Mouse (Mus musculus): Measurements from ENCODE around the gene Gm20503.

Gene Gm20503

DNA sequence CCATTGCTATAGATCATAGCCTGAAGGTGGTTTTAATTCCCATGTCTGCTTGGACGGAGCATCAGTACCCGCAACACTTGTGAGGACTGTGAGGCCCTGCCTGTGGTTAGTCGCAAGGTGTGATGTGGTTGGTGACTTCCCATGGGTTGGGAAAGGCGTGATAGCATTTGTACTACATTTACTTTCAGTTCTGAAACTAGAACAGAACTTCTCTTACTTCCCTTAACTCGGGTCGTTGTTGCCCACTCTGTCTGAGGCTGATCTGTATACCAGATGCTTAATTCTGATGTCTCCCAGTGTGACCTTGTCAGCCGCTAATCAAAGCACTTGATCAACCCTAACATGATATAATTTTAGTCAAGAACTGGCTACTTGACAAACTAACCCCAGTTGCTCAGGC is 6.2 kb downstream of the Gm20503 start:
- DNase-seq: no peak

DNA sequence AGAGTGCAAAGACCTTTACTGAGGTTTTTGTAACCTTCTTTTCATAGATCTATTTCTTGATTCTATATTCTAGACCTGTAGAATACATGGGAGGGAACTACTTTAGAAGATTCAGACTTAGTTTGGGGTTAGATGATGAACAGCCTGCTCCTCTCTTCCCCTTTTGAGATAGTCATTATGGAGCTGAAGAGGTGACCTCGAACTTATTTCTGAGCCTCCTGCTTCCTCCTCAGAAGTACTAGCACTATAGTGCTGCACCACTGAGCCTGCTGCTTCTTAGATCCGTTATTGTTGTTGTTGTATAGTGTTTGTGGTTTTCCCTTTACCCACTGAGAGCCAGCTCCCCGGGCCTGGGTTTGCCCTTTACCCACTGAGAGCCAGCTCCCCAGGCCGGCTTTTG is 6.7 kb downstream of the Gm20503 start:
- no peak for DNase-seq

DNA sequence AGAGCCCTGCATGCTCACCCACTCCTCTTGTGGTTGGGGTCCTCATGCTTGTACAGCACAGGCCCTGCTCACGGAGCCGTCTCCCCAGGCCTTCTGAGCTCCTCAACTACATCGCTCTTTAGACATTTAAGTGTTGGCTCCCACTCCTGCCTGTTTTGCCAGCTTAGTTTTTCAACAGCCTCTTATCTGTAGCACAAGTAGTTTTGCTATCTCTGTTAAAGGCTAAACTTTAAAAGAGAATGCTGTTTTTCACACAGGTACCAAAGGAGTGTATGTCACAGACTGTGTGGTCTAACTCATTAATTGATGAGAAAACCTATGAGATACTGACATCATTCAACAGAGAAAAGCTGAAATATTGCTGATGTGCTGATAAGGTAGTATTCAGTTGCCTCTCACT is 8.4 kb downstream of the Gm20503 start:
- no peak for DNase-seq

DNA sequence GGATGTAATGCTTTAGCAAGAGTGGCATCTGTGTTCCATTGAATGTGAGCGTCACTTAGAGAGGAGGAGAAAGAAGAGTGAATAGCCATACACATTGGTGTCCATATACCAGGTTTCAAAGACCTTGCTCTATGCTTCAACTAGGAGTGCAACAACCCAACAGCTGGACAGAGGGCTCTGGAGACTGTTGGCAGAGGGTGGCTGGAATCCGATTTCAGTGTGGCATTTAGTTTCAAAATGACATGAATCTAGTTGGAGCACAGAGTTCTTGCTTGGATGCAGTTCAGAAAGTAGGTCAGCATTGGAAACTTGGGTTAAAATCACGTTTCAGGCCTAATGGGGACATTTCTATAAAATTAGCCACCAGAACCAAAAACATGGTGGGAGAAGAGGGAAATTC is 12.2 kb downstream of the Gm20503 start:
- DNase-seq: no peak

DNA sequence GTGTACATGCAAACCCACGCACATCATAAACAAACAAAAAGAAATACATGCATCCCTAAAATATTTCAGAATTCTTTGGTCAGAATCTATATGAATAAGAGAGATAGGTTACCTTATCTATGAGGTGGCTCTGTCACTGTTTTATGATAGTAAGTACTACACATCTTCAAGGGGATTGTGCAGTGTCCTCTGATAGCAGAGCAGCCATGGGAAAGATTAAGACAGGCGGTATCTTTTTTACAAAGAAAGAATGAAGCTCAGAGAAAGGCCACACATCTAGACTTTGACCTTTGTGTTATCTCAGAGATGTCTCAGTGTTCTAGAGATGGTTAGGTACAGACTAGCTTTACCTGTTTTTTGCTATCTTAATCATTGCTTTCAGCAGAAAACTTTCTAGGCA is 13.9 kb downstream of the Gm20503 start:
- no peak for DNase-seq

DNA sequence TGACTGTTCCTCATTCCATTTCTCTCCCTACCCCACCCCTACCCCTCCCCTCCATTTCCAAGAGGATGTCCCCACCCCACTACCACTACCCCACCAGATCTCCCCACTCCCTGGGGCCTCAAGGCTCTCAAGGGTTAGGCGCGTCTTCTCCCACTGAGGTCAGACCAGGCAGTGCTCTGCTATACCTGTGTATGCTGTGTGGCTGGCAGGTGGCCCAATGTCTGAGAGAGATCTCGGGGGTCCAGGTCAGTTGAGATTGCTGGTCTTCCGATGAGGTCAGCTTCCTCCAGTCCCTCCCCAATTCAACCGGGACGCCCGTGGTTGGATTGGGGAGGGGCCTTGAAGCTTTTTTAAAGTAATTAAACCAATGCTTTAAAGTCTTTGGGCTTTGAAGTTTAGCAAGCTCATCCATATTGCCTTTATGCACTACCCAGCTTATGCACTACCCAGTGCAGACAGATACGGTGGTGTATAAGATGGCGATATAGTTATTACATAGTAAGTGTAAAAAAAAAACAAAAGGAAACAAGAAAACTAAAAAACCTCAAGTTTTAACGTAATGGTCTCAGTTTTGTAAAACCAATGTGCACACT is 31.4 kb downstream of the Gm20503 start:
- DNase-seq: no peak

DNA sequence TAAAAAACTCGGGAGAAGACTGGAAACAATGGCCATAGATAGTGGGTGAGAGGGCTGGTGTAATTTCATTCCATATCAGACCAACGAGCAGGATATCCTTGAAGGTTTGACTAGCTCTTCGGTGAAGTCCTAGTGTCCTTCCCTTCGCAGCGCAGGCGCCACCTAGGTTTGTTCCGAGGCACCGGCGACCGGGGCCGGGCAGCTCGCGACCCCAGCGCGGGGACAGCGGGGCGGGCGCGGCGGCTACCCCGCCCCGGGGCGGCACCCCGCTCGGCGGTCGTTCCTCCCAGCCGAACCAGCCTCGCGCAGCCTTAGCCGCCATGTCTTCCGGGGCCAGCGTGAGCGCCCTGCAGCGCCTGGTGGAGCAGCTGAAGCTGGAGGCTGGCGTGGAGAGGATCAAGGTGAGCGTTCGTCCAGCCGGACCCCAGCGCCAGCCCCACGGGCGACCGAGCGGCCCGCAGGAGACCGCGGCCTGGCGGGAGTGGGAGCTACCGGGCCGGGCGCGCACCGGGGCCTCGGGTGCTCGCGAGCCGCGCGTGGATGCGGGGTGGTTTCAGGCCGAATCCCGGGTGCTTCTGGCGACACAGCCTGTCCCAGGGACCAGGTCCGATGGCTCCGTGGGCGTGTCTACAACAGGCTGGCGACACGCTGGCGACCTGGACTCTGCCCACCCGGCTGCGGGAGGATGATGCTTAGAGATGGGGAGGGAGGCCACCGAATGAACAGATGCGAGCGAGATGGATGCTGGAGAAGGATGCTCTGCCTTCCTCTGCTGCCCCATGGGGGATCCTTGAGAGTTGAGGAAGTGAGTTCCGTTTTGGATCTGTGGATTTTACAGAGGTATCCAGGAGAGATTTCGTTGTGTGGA is 32.1 kb downstream of the Gm20503 start, which contains the start of gene Gng10:
Gene Gng10 (plus strand): TSS at position 171 of the 868 bp plus-strand sequence.
- peak; percentile 75 for DNase-seq

DNA sequence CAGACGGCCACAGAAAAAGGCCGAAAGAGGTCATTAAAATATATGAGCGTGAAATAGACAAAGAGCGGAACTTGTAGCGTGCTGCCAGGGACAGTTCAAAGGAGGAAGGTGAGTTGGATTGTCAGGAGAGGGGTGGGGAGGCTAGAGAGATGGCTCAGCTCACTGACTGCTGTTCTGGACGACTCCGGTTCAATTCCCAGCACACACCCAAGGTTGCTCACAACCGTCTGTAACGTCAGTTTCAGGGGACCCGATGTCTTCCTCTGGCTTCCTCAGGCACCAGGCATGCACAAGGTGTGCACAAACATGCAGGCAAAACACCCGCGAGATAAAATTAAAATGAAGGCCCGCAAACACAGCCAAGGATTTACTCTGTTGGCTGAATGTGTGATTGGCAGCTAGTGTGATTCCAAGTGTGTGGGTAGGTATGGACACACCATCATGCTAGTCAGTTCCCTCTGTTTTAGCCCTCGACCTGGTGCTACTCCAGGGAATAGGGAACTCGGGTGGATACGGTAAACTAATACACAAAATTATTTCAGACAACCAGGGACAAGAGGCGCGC is 32.9 kb downstream of the Gm20503 start:
- no peak for DNase-seq

DNA sequence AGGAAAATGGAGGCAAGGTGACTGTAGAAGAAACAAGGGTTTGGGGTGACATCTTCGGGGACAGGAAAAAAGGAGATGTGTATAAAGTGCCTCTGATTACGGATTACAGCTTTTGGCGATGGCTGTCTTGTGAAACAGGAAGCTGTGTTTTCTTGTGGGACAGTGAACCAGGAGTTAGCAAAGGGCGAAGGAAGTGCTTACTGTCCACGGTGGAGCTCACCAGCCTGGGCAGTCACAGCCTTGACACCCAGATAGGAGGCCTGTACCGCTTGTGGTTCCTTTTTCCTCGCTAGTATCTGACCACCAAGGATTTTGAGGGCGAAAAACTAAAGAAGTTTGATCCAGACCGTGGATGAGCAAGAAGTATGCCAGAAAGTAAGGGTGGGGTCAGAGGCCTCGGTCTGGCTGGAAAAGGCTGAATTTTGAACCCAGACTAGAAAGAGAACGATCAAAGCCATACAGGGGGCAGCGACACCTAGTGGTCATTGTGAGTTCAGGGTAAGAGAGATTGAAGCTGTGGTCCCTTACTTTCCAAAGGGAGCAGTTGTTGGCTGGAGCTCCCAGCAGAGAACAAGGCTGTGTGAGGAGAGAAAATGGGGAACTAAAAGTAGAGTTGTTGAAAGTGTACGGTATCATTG is 33.6 kb downstream of the Gm20503 start:
- DNase-seq: peak; percentile 84

DNA sequence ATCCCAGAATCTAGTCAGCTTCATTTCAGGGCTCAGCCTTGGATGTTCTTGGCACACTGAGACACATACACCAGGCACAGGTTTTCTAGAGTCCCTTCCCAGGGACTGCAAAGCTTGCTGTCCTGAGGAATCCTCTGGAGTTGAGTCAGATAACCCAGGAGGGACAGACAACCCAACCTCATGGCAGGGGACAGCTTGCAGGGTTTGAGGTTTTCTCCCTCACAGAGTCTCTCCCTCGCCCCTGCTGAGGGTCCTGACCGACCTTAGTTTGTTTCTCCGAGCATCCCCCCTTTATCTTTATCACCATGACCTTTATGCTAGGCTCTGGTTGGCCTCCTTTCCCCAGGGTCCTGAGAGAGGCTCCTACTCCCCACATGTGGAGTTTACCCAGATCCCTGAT is 34.5 kb downstream of the Gm20503 start:
- DNase-seq: no peak

DNA sequence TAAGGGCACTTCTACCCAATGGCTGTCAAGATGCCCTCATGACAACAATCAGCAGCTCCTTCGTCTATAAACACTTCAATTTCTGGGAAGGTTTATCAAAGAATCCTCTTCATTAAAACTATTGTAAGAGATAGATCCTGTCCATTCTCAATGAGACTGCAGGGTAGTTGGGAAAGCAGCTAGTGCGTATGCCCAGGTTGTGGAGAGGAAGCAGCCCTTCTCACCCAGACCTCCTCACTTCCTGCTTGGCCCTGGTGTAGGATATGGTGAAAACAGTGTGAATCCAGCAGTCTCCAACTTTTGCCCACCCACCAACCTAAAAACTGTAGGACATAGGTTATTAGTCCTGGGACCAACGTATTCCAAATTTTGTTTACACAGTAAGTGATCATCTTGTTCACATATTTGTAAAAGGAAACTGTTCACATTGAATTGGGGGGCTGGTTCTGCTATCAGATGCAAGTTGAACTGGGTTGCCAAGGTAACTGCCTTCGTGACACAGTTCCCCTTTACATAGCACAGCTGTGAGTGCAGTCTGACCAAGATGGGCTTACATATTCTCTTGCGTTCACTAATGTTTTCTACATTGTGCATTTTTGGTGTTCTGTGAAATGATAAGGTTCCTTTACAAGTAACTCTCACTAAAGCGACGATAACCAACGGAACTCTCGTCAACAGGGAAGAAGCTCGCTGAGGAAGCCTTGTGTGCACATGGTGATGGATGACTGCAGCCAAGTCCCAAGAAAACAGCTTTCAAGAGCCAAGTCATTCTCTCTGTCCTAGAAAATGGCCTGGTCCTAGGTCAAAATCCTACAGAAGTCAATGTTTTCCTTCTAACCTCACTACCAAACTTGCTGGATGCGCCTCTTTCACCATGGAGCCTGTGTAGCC is 37.6 kb downstream of the Gm20503 start:
- DNase-seq: no peak

DNA sequence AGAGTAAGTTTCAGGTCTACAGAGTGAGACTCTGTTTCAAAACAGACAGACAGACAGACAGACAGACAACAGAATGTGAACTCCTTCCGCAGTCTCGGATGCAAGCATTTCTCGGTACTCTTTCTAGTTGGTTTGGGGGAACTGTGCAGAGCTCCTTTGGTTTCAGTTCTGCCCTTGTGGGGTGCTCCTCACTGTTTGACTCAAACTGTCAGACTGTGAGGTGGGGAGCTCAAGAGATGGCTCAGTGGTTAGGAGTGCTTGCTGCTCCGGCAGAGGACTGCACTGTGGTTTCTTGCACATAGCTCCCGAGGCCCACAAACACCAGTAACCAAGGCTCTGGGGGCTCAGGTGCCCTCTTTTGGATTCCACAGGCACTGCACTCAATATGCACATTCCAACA is 40.1 kb downstream of the Gm20503 start:
- no peak for DNase-seq

DNA sequence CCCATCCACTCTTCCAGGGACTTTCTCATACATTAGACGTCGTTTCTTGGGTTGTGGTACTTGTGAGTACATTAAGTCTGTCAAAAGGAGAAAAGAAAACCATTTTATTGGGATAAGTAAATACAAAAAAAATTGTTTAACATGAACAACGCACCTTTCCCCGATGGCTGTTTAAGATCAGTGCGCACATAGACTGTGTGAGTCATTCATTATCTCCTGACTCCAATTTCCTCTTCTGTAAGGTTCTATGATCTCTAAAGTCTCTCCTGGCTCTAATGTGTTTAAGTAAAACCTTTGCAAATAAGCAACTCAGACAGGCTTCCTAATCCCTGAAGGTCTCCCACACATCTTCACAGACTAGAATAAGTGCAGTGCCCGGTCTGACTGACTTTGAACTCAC is 40.9 kb downstream of the Gm20503 start:
- DNase-seq: no peak

DNA sequence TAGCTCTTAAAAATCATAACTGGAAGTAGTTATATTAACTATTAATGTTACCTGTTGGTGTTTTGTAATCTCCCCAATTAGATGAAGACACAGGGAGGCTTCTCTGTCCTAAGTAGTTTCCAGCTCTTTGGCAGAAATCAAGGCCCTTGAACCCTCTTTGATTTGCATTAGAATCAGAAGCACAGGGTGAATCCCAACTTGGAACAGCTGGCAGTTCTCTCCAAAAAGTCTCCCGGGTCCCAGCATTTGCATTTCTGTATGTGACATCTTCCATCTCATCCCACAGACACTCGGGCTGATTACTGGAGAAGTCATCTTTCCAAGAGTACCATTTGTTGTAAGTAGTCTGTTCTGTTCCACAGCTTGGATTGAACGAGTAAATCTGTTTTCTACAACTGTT is 44.2 kb downstream of the Gm20503 start:
- DNase-seq: no peak

DNA sequence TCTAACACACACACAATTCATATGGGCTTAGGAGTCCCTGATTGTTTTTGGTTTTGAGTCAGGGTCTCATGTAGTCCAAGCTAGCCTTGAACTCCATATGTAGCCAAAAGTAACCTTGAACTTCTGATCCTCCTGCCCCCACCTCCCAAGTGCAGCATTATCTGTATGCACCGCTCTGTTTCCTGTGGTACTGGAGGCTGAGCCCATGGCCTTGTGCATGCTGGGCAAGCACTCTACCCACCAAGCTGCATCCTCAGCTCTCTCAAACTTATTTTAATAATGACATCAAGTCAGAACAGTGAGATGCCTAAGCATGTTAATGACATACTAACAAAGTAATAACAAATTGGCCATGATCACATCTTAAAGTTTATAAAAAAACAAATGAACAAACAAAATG is 48.1 kb downstream of the Gm20503 start:
- DNase-seq: no peak

DNA sequence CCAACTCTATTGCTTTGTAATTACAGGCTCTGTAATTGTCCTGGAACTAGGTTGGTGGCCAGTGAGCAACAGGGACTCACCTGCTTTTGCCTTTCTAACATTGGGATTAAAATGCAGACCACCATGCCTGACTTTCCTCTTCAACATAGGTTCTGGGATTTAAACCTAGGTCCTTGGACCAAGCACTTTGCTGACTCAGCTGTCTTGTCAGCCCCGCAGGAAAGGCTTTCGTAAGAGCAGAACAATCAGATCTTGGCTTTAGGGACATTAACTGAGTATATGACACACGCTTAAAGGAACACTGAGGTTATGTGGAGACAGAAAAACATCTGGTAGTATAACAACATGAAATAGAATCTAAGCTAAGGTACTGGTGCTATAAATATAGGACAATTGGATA is 54.9 kb downstream of the Gm20503 start:
- DNase-seq: no peak

DNA sequence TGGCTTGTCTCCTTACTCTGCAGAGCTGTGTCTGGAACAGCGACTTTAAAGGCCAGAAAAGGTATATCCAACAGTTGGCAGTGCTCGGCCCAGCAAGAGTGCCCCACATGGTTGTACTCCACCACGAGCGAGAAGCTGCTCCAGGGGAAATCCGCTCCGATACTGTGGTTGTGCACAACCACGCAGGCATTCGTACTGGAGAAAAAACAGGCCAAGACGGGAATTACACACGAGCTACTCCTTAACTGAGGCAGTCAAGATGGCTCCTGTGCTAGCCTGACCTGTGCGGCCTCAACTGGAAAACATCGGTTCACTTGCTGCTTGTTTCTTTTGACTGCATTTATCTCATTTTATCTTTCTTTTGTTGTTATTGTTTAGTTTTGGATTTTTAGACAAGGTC is 59.5 kb downstream of the Gm20503 start:
- no peak for DNase-seq

DNA sequence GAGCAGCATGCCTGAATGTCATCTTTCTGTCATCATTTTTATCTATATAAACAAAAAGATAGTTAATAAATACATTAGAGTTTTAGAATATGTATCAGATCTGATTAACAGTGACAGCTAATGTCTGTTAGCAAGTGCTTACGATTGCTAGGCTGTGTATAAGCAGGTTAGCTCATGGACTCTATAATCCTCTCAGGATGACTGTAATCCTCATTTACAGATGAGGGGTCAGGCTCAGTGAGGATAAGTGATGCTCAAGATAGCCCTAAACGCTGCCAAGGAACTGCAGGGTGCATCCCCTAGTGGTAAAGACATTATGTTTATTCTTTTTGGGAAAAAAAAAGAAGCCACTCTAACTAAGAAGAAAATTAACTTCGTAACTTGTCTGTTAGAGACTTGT is 66.3 kb downstream of the Gm20503 start:
- no peak for DNase-seq

DNA sequence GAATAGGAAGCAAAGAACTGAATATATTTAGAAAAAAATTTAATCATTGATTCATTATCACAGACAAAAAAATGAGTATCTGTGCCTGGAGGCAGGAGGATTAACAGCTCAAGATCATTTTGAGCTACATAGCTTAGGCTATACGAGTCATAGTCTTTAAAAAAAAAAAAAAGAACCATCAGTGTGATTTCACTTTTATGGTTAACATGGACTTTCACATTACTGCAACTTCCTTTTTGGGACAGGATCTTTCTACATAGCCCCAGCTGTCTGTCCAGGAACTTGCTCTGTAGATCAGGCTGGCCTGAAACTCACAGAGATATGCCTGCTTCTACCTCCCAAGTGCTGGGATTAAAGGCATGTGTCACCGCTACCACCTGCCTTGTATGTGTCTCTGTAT is 80.4 kb downstream of the Gm20503 start:
- DNase-seq: no peak

DNA sequence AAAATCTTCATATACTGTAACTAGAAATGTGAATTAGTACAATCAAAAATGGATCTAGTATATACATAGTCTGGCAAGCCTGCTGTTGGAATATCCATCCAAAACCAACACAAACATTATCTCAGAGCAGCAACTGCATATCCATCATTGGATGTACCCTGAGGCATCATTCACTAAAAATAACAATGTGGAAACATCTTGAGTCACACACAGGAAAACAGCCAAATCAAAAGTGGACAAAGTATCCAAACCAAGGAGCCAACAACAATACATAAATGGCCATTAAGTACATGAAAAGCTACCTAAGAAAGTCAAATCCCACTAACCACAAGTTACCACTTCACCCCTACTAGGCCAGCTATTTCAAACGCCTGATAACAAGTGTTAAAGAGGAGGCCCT is 86.4 kb downstream of the Gm20503 start:
- no peak for DNase-seq

All from embryo, embryonic 11 days (tissue).